Mouse (Mus musculus): ENCODE measurements around the gene Sh3bp5l.

Gene Sh3bp5l

DNA sequence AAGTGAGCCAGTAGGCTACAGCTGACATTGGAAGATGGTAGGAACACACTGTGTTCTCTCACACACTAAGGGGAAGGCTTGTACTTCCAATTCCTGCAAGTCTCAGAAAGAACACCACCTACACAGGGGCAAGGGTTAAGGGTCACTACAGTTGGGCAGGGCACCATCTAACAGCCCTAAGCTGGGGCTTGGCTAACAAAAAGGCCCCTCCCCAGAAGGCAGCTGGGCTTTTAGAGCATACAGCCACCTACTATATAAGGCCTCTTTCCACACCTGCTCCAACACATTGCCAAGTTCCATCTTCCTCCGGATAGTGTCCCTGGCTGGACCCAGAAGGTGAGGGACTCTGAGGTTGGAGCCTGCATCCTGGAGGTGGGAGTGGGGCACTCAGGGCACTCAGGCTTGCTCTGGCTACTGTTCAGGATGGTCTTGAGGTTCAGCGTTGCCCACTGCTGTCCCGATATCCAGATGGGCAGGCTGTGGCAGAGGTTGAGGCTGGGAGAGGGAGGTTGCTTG lies 48.3 kb downstream of the Sh3bp5l start, which contains the start of gene Lypd8:
TSS of gene Lypd8 (plus strand) at position 281 of the 516 bp plus-strand sequence.
- no peak for DNase-seq

DNA sequence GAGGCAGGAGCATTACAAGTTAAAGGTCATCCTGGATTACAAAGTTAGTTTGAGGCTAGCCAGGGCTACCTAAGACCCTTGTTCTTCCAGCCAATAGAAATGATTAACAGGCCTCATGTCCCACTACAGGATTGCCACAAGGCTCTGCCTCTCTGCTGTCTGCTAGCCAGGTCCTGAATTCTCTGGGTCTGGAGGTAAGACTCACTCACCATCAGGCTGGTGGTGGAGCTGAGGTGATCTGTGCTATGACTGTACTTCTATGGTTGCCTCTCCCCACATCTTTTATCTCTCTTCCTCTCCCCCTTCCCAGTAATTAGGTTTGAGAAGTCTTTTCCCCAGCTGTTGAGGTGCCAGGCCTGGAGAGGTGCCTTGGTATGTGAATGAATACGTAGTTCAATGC lies 49.0 kb downstream of the Sh3bp5l start:
- no peak for DNase-seq

DNA sequence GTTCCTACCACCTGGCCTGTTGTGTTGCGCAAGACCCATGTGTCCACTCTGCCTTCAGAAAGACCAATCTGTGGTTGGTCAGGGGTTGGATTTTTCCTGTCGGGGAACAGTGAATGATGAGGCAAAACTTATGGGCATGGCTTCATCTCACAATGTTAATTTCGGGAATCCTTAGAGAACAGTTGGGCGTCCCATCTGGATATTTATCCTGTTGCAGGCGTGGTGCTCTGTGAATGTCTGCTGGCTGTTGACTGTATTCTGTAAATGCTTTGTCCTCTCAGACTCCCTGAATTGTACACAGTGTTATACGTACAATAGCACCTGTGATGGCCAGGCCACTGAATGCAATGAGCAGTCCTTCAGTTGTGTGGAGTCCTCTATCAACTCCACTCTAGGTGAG lies 51.9 kb downstream of the Sh3bp5l start:
- no peak for DNase-seq
